13 mouse cellular contexts compared by ENCODE assay signal in genomic region chr14:7899986-7900385, GRCm38 (mm10). TPM values are rescaled to one million over a fixed set of nuclear protein-coding genes. Genes with fewer than 3 reads are reported as not detected.
DNase-seq lines count a peak whose midpoint lies in the region; ATAC-seq and TF ChIP-seq lines count a peak whose summit lies in the region.
"Had no signal": no experiment of that assay in that cellular context is flagged by ENCODE, and none has a peak within 500 bp of the region (broad histone marks: within the 10 kb centered on the region; RNA-seq: fewer than 3 reads in every experiment).

No protein-coding gene starts in this region.

- H3K4me2 ChIP-seq in hindbrain, postnatal 0 days (ENCODE audit: low read depth, low read length): no peak overlapping the region
- H3K4me2 ChIP-seq in hindbrain, embryonic 11.5 days (replicated peaks; ENCODE audit: low read depth, low read length): no peak overlapping the region
- peak overlapping the region; percentile 11; the same call in 1 of the 2 replicates for H3K4me2 ChIP-seq in embryonic facial prominence, embryonic 14.5 days (ENCODE audit: low read depth, low read length)
- no peak overlapping the region for H3K4me2 ChIP-seq in limb, embryonic 11.5 days (ENCODE audit: low read depth, severe bottlenecking)
- H3K4me2 ChIP-seq: hindbrain, embryonic 14.5 days had no signal

- WGBS in hindbrain, postnatal 0 days: 71% methylated on average over 3 of the region's 3 CpGs
- 75% methylated on average over 3 of the region's 3 CpGs for WGBS in hindbrain, embryonic 11.5 days
- WGBS in embryonic facial prominence, embryonic 14.5 days: 55% methylated on average over 3 of the region's 3 CpGs
- 45% methylated on average over 3 of the region's 3 CpGs for WGBS in limb, embryonic 11.5 days

- no peak for TF ChIP-seq CTCF in hindbrain, postnatal 0 days (IDR thresholded peaks at IDR 0.05; ENCODE audit: low read depth)

- peaks cover 22% of the 10 kb centered on the region; the same call in 1 of the 2 replicates for H3K36me3 ChIP-seq in hindbrain, postnatal 0 days (ENCODE audit: insufficient read depth, low read length)
- no peaks in the 10 kb centered on the region for H3K36me3 ChIP-seq in hindbrain, embryonic 11.5 days (ENCODE audit: control insufficient read depth, insufficient read depth, low read length)
- peaks cover 56% of the 10 kb centered on the region for H3K36me3 ChIP-seq in embryonic facial prominence, embryonic 14.5 days (ENCODE audit: control insufficient read depth, insufficient read depth, low read length)
- H3K36me3 ChIP-seq in limb, embryonic 11.5 days (ENCODE audit: control insufficient read depth, insufficient read depth, low read length): peaks cover 10% of the 10 kb centered on the region

- H3K9me3 ChIP-seq in hindbrain, postnatal 0 days (ENCODE audit: low read length): no peaks in the 10 kb centered on the region
- no peaks in the 10 kb centered on the region for H3K9me3 ChIP-seq in hindbrain, embryonic 11.5 days (ENCODE audit: control insufficient read depth, low read length)
- H3K9me3 ChIP-seq in embryonic facial prominence, embryonic 14.5 days (ENCODE audit: control insufficient read depth, low read length): no peaks in the 10 kb centered on the region
- H3K9me3 ChIP-seq in limb, embryonic 11.5 days (ENCODE audit: control insufficient read depth, low read length): no peaks in the 10 kb centered on the region

- H3K4me1 ChIP-seq in hindbrain, postnatal 0 days (ENCODE audit: insufficient read depth, low read length): peaks cover 8% of the 10 kb centered on the region; the same call in 1 of the 2 replicates
- no peaks in the 10 kb centered on the region for H3K4me1 ChIP-seq in hindbrain, embryonic 11.5 days (replicated peaks; ENCODE audit: control insufficient read depth, insufficient read depth, low read length)
- peaks cover 32% of the 10 kb centered on the region for H3K4me1 ChIP-seq in embryonic facial prominence, embryonic 14.5 days (ENCODE audit: control insufficient read depth, insufficient read depth, low read length)
- H3K4me1 ChIP-seq in limb, embryonic 11.5 days (ENCODE audit: control insufficient read depth, insufficient read depth, low read length): peaks cover 40% of the 10 kb centered on the region

- H3K4me3 ChIP-seq in hindbrain, postnatal 0 days (ENCODE audit: low read length): no peak overlapping the region
- no peak overlapping the region for H3K4me3 ChIP-seq in hindbrain, embryonic 11.5 days (ENCODE audit: low read depth, low read length)
- H3K4me3 ChIP-seq in embryonic facial prominence, embryonic 14.5 days (ENCODE audit: low read depth, low read length): no peak overlapping the region
- no peak overlapping the region for H3K4me3 ChIP-seq in limb, embryonic 11.5 days (ENCODE audit: low read depth, low read length)

- peak overlapping the region; percentile 64; the same call in 1 of the 2 replicates for H3K27ac ChIP-seq in hindbrain, postnatal 0 days
- H3K27ac ChIP-seq in hindbrain, embryonic 11.5 days (ENCODE audit: low read depth, low read length): no peak overlapping the region
- H3K27ac ChIP-seq in embryonic facial prominence, embryonic 14.5 days (replicated peaks; ENCODE audit: low read depth, low read length): peak overlapping the region; percentile 72
- H3K27ac ChIP-seq in limb, embryonic 11.5 days (replicated peaks; ENCODE audit: low read depth, low read length): peak overlapping the region; percentile 68

- H3K9ac ChIP-seq in hindbrain, postnatal 0 days (replicated peaks; ENCODE audit: low read length): no peak overlapping the region
- no peak overlapping the region for H3K9ac ChIP-seq in hindbrain, embryonic 11.5 days (ENCODE audit: low read depth, low read length)
- no peak overlapping the region for H3K9ac ChIP-seq in embryonic facial prominence, embryonic 14.5 days (ENCODE audit: low read depth, low read length)
- no peak overlapping the region for H3K9ac ChIP-seq in limb, embryonic 11.5 days (ENCODE audit: low read length)
- H3K9ac ChIP-seq: hindbrain, embryonic 14.5 days had no signal

- H3K27me3 ChIP-seq in hindbrain, postnatal 0 days (ENCODE audit: insufficient read depth, low read length): no peaks in the 10 kb centered on the region
- no peaks in the 10 kb centered on the region for H3K27me3 ChIP-seq in hindbrain, embryonic 11.5 days (ENCODE audit: control insufficient read depth, insufficient read depth, low read length)
- no peaks in the 10 kb centered on the region for H3K27me3 ChIP-seq in embryonic facial prominence, embryonic 14.5 days (replicated peaks; ENCODE audit: control insufficient read depth, insufficient read depth, low read length)
- H3K27me3 ChIP-seq in limb, embryonic 11.5 days (ENCODE audit: control insufficient read depth, insufficient read depth, low read length): no peaks in the 10 kb centered on the region

- ATAC-seq in hindbrain, postnatal 0 days: no peak
- ATAC-seq in hindbrain, embryonic 11.5 days (ENCODE audit: low FRiP score): no peak
- ATAC-seq in embryonic facial prominence, embryonic 14.5 days (ENCODE audit: low read depth): no peak
- ATAC-seq in limb, embryonic 11.5 days (ENCODE audit: insufficient number of reproducible peaks, low FRiP score, low TSS enrichment, low read depth): no peak
- ATAC-seq: forebrain, embryonic 14.5 days had no signal

- no peak for DNase-seq in hindbrain, postnatal 0 days (ENCODE audit: low spot score)
- no peak for DNase-seq in hindbrain, embryonic 11.5 days (ENCODE audit: low spot score)
- DNase-seq in brain, adult 2 months (ENCODE audit: low read depth, low spot score): peak; percentile 29
- DNase-seq in embryonic facial prominence, embryonic 14.5 days (ENCODE audit: low spot score): no peak
- no peak for DNase-seq in limb, embryonic 11.5 days (ENCODE audit: low spot score)
- DNase-seq in right cerebral cortex, adult 18-20 months: no peak
- no peak for DNase-seq in thymus, postnatal 14 days

RNA-seq across cellular contexts. Expression of gene Gm45521, which starts 57.1 kb away (rescaled TPM):
- total RNA-seq in hindbrain, postnatal 0 days (2014; rRNA removed): not detected in 2 replicates
- 0.23 TPM in 1 of 2 replicates, not detected in the other for polyA plus RNA-seq in hindbrain, postnatal 0 days (2015; fragmentation: Nextera tagmentation; extraction: Ambion mirVana)
- 0.63 TPM in 1 of 2 replicates, not detected in the other for polyA plus RNA-seq in hindbrain, embryonic 11.5 days (2014; fragmentation: Nextera tagmentation; extraction: Ambion mirVana)
- polyA plus RNA-seq in embryonic facial prominence, embryonic 14.5 days (2014; fragmentation: Nextera tagmentation; extraction: Ambion mirVana): not detected in 2 replicates
- polyA plus RNA-seq in limb, embryonic 11.5 days (2014; fragmentation: Nextera tagmentation; extraction: Ambion mirVana): 0.31 TPM in 1 of 2 replicates, not detected in the other
- total RNA-seq: left cerebral cortex, postnatal 14 days; megakaryocyte progenitor cell, adult 5-6 weeks; neutrophil, adult 5-6 weeks had no signal
- polyA plus RNA-seq: cortical plate, adult 2 months had no signal
